Mouse (Mus musculus) left cerebral cortex, adult 18-20 months (tissue): ENCODE measurements around the gene Olfr1331. TPM values are rescaled to one million over a fixed set of nuclear protein-coding genes. Genes with fewer than 3 reads are reported as not detected.
"Not testable (repeated sequence)": the region's sequence is repeated elsewhere in the genome, so short reads cannot be mapped to it uniquely, and the experiment has no call there.

Experiments used
- DNase-seq, 2 experiments: peaks; one replicate each; pipeline ENCODE4 v3.0.0; 2021 to 2022; ENCODE audit warnings: low spot score in 2 of 2, mixed read lengths in 1 of 2
- long read RNA-seq, 2 experiments: library from polyadenylated mRNA; stranded (forward); transcript quantifications; one replicate each; pipeline ENCODE4 v2.0.0; 2021
- total RNA-seq, 2 experiments: library from RNA; stranded (reverse); gene quantifications; 2 replicates each; pipeline ENCODE4 v1.2.3; 2021

Olfr1331 gene
- not detected for total RNA-seq
- long read RNA-seq, experiment 1 = 0 reads
- long read RNA-seq, experiment 2 = 0 reads

DNA sequence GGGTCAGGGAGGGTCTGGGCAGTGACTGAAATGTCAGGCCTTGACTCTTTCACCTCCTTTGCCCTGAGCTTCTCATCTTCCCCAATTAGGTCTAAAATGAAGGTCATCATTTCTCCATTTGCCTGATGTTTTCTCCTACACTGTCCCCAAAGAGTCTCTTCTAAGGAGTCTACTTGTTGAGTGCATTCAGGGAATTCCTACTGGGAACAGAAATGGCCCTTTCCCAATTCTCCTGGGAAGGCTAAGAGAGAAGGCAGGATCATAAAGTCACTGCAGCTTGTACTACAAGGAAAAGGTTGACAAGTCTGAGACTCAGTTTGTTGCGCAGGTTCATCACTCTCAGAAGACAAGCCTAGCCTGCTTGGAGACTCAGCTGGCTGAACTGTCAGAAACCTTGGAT is at the start of gene Olfr1331:
Olfr1331 (plus strand) TSS at position 301 of the 400 bp plus-strand sequence.
- no peak for DNase-seq

DNA sequence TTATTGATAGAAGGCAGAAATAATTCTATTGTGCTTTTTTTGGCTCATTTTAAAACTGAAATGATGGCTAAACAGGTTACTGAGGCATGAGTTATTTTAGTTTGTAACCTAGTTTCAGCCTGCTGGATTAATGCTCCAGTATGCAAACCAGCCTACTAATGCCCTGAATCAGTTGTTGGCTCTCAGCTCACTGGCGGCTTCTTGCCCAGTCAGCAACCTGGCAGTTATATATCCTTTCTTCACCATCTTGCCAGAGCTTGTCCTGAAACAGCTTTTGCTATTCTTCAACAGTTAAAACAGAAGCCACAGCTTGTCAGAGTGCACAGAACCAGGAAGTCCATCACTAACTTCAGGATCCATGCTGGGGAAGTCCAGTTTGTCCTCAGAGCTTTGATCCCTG is 45.5 kb upstream of the Olfr1331 start:
- no peak for DNase-seq

- no peak for DNase-seq
Observed at GRCm38 (mm10) chr4:118836179-118836578, 28.3 kb upstream of the Olfr1331 start, which contains the start of gene Olfr1333. TSS of gene Olfr1333 (minus strand) at chr4:118836279.

DNA sequence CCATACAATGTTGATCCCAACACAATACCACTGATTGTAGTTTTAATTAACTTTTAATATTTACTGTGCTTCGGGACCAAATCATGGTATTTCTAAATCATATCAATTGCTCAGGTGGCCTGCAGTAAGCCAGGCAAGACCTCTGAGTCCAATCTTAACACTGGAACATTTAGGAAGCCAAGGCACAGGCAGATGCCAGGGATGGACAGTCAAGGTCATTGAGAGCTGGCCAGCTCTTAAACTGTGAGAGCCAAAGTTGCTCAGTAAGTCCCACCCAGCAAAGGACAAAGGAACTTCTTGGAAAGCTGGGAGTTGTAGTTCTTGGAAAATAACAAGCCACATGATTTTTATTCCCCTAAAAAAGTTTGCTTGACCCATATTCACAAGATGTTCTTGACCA is 2.7 kb upstream of the Olfr1331 start:
- no peak for DNase-seq

DNA sequence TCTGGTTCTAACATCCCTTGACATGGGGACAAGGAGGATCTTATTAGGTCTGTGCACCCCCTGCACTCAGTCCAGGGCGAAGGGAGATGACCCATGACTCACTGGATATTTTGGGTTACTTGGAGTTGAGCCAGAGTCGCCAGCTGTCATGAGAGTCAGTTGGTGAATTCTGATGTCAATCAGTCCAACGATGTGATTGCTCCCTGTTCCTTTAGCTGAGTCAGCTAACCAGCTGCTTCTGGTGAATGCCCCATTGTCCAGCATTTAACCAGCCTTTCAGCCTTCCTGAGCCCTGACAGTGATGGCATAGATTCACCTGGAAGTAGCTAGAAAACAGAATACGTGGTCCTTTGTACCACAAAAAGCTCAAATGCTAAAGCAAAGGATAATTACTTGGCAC is 1.7 kb upstream of the Olfr1331 start:
- DNase-seq = peak in 1 of 2 experiments; percentile 1

DNA sequence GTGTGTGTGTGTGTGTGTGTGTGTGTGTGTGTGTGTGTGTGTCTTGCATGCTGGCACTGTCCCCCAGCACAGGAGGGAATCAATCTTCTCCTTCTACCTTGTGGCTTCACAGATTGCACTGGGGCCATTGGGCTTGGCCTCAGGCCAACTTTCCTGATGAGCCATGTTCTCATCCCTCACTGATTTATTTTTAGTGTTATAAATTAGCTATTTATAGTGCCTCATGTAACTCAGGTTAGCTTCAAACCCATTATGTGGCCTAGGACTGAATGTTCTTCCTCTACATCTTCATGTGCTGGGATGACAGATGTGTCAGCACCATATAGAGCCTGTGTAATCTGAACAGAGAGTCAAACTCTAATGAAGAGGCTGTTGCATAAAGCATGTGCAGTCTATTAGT is 3.1 kb downstream of the Olfr1331 start:
- DNase-seq = no peak

DNA sequence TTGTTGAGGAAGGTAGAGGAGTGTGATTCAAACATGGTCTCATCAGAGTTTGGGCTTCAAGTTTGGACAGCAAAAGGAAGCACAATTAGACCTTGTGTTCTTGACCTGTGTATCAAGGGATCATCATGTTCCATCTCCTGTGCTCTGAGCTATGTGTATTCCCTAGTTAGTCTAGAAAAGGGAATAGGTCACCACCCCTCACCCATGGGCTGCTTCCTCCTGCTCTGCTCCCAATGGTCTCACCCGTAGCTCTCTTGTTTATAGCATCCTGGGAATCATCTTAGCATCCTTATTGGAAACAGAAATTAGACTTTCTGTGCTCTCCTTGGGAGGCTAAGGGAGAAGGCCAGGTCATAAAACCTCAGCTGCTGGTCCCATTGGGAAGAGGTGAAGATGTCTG is 23.8 kb downstream of the Olfr1331 start, which contains the start of gene Olfr1330:
Olfr1330 (plus strand) TSS at position 301 of the 400 bp plus-strand sequence.
- no peak for DNase-seq

DNA sequence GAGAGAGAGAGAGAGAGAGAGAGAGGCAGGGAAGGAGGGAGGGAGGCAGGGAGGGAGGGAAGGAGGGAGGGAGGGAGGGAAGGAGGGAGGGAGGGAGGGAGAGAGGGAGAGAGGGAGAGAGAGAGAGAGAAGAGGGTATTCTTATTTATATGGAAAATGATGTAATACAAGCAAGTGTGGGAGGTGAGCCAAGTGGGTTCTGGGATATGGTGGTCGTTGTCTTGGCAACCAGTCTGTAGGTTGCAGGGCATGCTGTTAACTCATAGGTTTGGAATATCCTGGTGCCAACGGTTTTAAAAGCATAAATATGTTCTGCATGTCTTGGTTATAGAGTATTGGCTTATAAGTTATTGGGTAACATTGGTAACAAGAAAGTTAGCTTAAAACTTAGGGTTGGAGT is 37.5 kb downstream of the Olfr1331 start:
- DNase-seq = no peak

DNA sequence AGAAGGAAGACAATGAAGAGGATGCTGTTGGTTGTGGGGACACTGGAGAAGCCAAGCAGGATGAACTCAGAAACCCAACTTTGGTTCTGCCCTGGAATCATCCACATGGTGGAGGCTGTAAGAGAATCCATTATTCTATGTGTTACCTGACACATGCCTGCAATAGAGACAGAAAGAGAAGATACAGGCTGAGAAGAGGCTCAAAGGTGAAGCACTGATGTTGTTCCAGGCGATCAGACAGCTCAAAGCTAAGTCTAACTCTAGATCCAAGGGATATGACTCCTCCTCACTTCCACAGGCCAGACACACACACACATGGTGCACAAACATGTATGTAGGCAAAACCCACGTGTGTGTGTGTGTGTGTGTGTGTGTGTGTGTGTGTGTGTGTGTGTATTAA is 52.9 kb downstream of the Olfr1331 start, which contains the start of gene Olfr1329:
Olfr1329 (minus strand) TSS at position 101 of the 400 bp plus-strand sequence.
- not testable (repeated sequence) for DNase-seq

Other genes with a start within 250 kb of the Olfr1331 start
- gene Cfap57, start 243.9 kb upstream of the Olfr1331 start, total RNA-seq = under 1 TPM; 0.79 to 0.98 TPM
- 10 to 100 TPM; 55.9 to 63.5 TPM for gene Ebna1bp2, start 243.8 kb upstream of the Olfr1331 start, total RNA-seq
- gene Olfr62, start 205.7 kb upstream of the Olfr1331 start, total RNA-seq = not detected
- gene Olfr1342, start 171.9 kb upstream of the Olfr1331 start, total RNA-seq = not detected
- gene Olfr1341, start 161.1 kb upstream of the Olfr1331 start, total RNA-seq = not detected
- not detected for gene Olfr1340, start 144.5 kb upstream of the Olfr1331 start, total RNA-seq
- gene Olfr1339, start 132.5 kb upstream of the Olfr1331 start, total RNA-seq = not detected
- not detected for gene Olfr1338, start 105.9 kb upstream of the Olfr1331 start, total RNA-seq
- not detected for gene Olfr1337, start 82.1 kb upstream of the Olfr1331 start, total RNA-seq
- not detected for gene Olfr1335, start 54.7 kb upstream of the Olfr1331 start, total RNA-seq
- gene Olfr1333, start 28.4 kb upstream of the Olfr1331 start, total RNA-seq = not detected
- gene Olfr1330, start 23.9 kb downstream of the Olfr1331 start, total RNA-seq = not detected
- not detected for gene Olfr1329, start 52.8 kb downstream of the Olfr1331 start, total RNA-seq
- not detected for gene Olfr1328, start 74.0 kb downstream of the Olfr1331 start, total RNA-seq
- gene Lao1, start 96.9 kb downstream of the Olfr1331 start, total RNA-seq = not detected
- 10 to 100 TPM; 75.2 to 91.1 TPM for gene Slc2a1, start 244.1 kb downstream of the Olfr1331 start, total RNA-seq